Mouse (Mus musculus) left cerebral cortex, postnatal 36 days (tissue): ENCODE results near the gene Tbce. TPM values are rescaled to one million over a fixed set of nuclear protein-coding genes. Genes with fewer than 3 reads are reported as not detected.

Experiments
- DNase-seq, 2 experiments: peaks; one replicate each; pipeline ENCODE4 v3.0.0; 2021 to 2022; ENCODE audit warnings: low spot score in 2 of 2, mixed read lengths in 1 of 2
- intact Hi-C: fragments of 180-260 bp; cut with DNase I; formaldehyde crosslinking; loops from one replicate; pipeline ENCODE4 v1.15.1; 2025
- total RNA-seq, 2 experiments: library from RNA; stranded (reverse); gene quantifications; 2 replicates each; pipeline ENCODE4 v1.2.3; 2021

The Tbce gene
- total RNA-seq = 10 to 100 TPM; 55.6 to 91.8 TPM

- DNase-seq = peak; percentile 93 to 94
- intact Hi-C loops = loop anchor here (2.0 kb wide), 2 partner anchors 23 to 85 kb away; partner anchors contain the start of genes Arid4b, B3galnt2 and Ggps1
Measured at GRCm38 (mm10) chr13:14039292-14039965, at the start of gene Tbce. TSS of gene Tbce (minus strand) at chr13:14039638.

GRCm38 (mm10) chr13:14088669-14089068 is 49.2 kb upstream of the Tbce start:
- DNase-seq = no peak
- intact Hi-C loops = no loop called here

- DNase-seq = no peak
- intact Hi-C loops = no loop called here
Measured at GRCm38 (mm10) chr13:14075326-14075725, 35.9 kb upstream of the Tbce start.

GRCm38 (mm10) chr13:14074371-14074770 is 34.9 kb upstream of the Tbce start:
- DNase-seq = no peak
- intact Hi-C loops = no loop called here

GRCm38 (mm10) chr13:14069291-14069690 is 29.9 kb upstream of the Tbce start:
- no peak for DNase-seq
- intact Hi-C loops = loop anchor here (10.0 kb wide), 2 partner anchors 106 to 546 kb away; partner anchors contain the start of genes Mrpl32 and Psma2

GRCm38 (mm10) chr13:14068035-14068434 is 28.6 kb upstream of the Tbce start:
- DNase-seq = no peak
- intact Hi-C loops = loop anchor here (10.0 kb wide), 2 partner anchors 107 to 547 kb away; partner anchors contain the start of genes Mrpl32 and Psma2

GRCm38 (mm10) chr13:14065701-14066100 is 26.3 kb upstream of the Tbce start:
- intact Hi-C loops = loop anchor here (10.0 kb wide), 2 partner anchors 109 to 549 kb away; partner anchors contain the start of genes Mrpl32 and Psma2
- no peak for DNase-seq

- intact Hi-C loops = loop anchor here (10.0 kb wide), 2 partner anchors 110 to 550 kb away; partner anchors contain the start of genes Mrpl32 and Psma2
Measured at GRCm38 (mm10) chr13:14065028-14065380, 25.6 kb upstream of the Tbce start.

GRCm38 (mm10) chr13:14064341-14065027 is 25.0 kb upstream of the Tbce start:
- DNase-seq = peak; percentile 17 to 28
- intact Hi-C loops = loop anchor here (5.0 to 10.0 kb wide), 3 partner anchors 110 to 550 kb away; partner anchors contain the start of genes B3galnt2, Mrpl32 and Psma2

More at GRCm38 (mm10) chr13:14065028-14065380, 25.6 kb upstream of the Tbce start:
- no peak for DNase-seq

- intact Hi-C loops = loop anchor here (2.0 to 10.0 kb wide), 4 partner anchors 25 to 551 kb away; partner anchors contain the start of genes B3galnt2, Mrpl32, Psma2 and Tbce
- no peak for DNase-seq
Measured at GRCm38 (mm10) chr13:14063942-14064271, 24.5 kb upstream of the Tbce start.

GRCm38 (mm10) chr13:14063013-14063941 is 23.8 kb upstream of the Tbce start, which contains the start of the genes Arid4b and Ggps1:
TSS of gene Arid4b (plus strand) at chr13:14063232.
TSS of gene Ggps1 (minus strand) at chr13:14063488.
- DNase-seq = peak; percentile 95 to 96
- intact Hi-C loops = loop anchor here (2.0 to 10.0 kb wide), 4 partner anchors 24 to 552 kb away; partner anchors contain the start of genes B3galnt2, Mrpl32, Psma2 and Tbce

- intact Hi-C loops = loop anchor here (2.0 to 10.0 kb wide), 4 partner anchors 24 to 552 kb away; partner anchors contain the start of genes B3galnt2, Mrpl32, Psma2 and Tbce
- no peak for DNase-seq
Measured at GRCm38 (mm10) chr13:14062209-14063012, 23.0 kb upstream of the Tbce start.

GRCm38 (mm10) chr13:14059582-14059981 is 20.1 kb upstream of the Tbce start:
- intact Hi-C loops = no loop called here
- DNase-seq = no peak

GRCm38 (mm10) chr13:14056801-14057200 is 17.4 kb upstream of the Tbce start:
- no peak for DNase-seq
- intact Hi-C loops = no loop called here

GRCm38 (mm10) chr13:14049878-14050277 is 10.4 kb upstream of the Tbce start:
- intact Hi-C loops = no loop called here
- no peak for DNase-seq

GRCm38 (mm10) chr13:14044521-14044920 is 5.1 kb upstream of the Tbce start:
- no peak for DNase-seq
- intact Hi-C loops = no loop called here

- intact Hi-C loops = no loop called here
- DNase-seq = no peak
Measured at GRCm38 (mm10) chr13:14043851-14044250, 4.4 kb upstream of the Tbce start.

- intact Hi-C loops = no loop called here
- no peak for DNase-seq
Measured at GRCm38 (mm10) chr13:14040186-14040585, 748 bp upstream of the Tbce start.
